Mouse (Mus musculus) MEL (cell line): ENCODE results near the gene Olfr1279. TPM values are rescaled to one million over a fixed set of nuclear protein-coding genes. Genes with fewer than 3 reads are reported as not detected.
"Not testable (repeated sequence)": the region's sequence is repeated elsewhere in the genome, so short reads cannot be mapped to it uniquely, and the experiment has no call there.

Source experiments
- DNase-seq: peaks from one replicate; pipeline ENCODE4 v3.0.0; 2011; ENCODE audit warnings: low read depth, low spot score
- H3K27ac ChIP-seq: 2 replicates; pipeline ENCODE4 v1.5.1; 2012; ENCODE audit warnings: low read depth, mild to moderate bottlenecking, control low read depth, low read length, moderate library complexity; ENCODE audit not compliant: control insufficient read depth
- H3K27me3 ChIP-seq, 2 experiments: fragments of 150-350 bp in 1 of 2; sonication (generic) in 1 of 2; 2 replicates each; pipeline ENCODE4 v1.6.1; 2012; ENCODE audit warnings: low read length in 2 of 2, mild to moderate bottlenecking in 2 of 2, improper control_type of control experiment in 1 of 2, moderate library complexity in 1 of 2; ENCODE audit not compliant: insufficient read depth in 2 of 2, control insufficient read depth in 1 of 2
- H3K36me3 ChIP-seq, 2 experiments: 2 replicates each; pipeline ENCODE4 v1.6.1; 2012 to 2014; ENCODE audit warnings: low read length in 2 of 2, improper control_type of control experiment in 1 of 2, inconsistent platforms in 1 of 2, mild to moderate bottlenecking in 1 of 2; ENCODE audit not compliant: insufficient read depth in 2 of 2, control insufficient read depth in 1 of 2
- H3K4me1 ChIP-seq, 2 experiments: fragments of 150-350 bp in 1 of 2; sonication (generic) in 1 of 2; 2 replicates each; pipeline ENCODE4 v1.6.1; 2012; ENCODE audit warnings: low read length in 2 of 2, improper control_type of control experiment in 1 of 2, mild to moderate bottlenecking in 1 of 2; ENCODE audit not compliant: insufficient read depth in 2 of 2, control insufficient read depth in 1 of 2
- H3K4me3 ChIP-seq, 2 experiments: fragments of 150-350 bp in 1 of 2; sonication (generic) in 1 of 2; 2 replicates each; pipeline ENCODE4 v1.5.1; 2012; ENCODE audit warnings: low read depth in 2 of 2, low read length in 2 of 2, mild to moderate bottlenecking in 2 of 2, moderate library complexity in 2 of 2, control low read depth in 1 of 2, improper control_type of control experiment in 1 of 2; ENCODE audit not compliant: control insufficient read depth in 1 of 2, insufficient read depth in 1 of 2
- H3K79me2 ChIP-seq: 2 replicates; pipeline ENCODE4 v1.6.1; 2012; ENCODE audit warnings: mild to moderate bottlenecking, low read length, moderate library complexity; ENCODE audit not compliant: control insufficient read depth, poor library complexity, insufficient read depth
- H3K9ac ChIP-seq: 2 replicates; pipeline ENCODE4 v1.6.1; 2012; ENCODE audit warnings: low read depth, mild to moderate bottlenecking, control low read depth, low read length, moderate library complexity; ENCODE audit not compliant: control insufficient read depth, poor library complexity, severe bottlenecking
- H3K9me3 ChIP-seq: fragments of 150-350 bp; sonication (generic); replicated peaks from 2 replicates; pipeline ENCODE4 v1.6.1; 2012; ENCODE audit warnings: mild to moderate bottlenecking, low read length, improper control_type of control experiment, moderate library complexity; ENCODE audit not compliant: insufficient read depth
- CHD1 ChIP-seq: IDR thresholded peaks from 2 replicates; pipeline ENCODE4 v1.6.1; 2012; ENCODE audit warnings: low read depth, mild to moderate bottlenecking, inconsistent platforms, low read length, improper control_type of control experiment
- CHD2 ChIP-seq: IDR thresholded peaks from 2 replicates; pipeline ENCODE4 v1.6.1; 2011; ENCODE audit warnings: low read length, improper control_type of control experiment
- EP300 ChIP-seq, 2 experiments: IDR thresholded peaks; 2 replicates each; pipeline ENCODE4 v1.6.1; 2011; ENCODE audit warnings: improper control_type of control experiment in 2 of 2, low read length in 2 of 2, low read depth in 1 of 2, mild to moderate bottlenecking in 1 of 2
- ETS1 ChIP-seq: IDR thresholded peaks from 2 replicates; pipeline ENCODE4 v1.6.1; 2012; ENCODE audit warnings: low read depth, mild to moderate bottlenecking, inconsistent platforms, low read length, improper control_type of control experiment, moderate library complexity
- GATA1 ChIP-seq: IDR thresholded peaks from 2 replicates; pipeline ENCODE4 v1.6.1; 2011; ENCODE audit warnings: low read depth, low read length, improper control_type of control experiment
- HCFC1 ChIP-seq: IDR thresholded peaks from 2 replicates; pipeline ENCODE4 v1.6.1; 2012; ENCODE audit warnings: low read depth, mild to moderate bottlenecking, inconsistent platforms, low read length, improper control_type of control experiment, moderate library complexity
- KAT2A ChIP-seq: conservative IDR thresholded peaks from 2 replicates; pipeline ENCODE4 v1.6.1; 2012; ENCODE audit warnings: low read depth, low read length, improper control_type of control experiment, inconsistent platforms
- MAZ ChIP-seq: IDR thresholded peaks from 2 replicates; pipeline ENCODE4 v1.6.1; 2012; ENCODE audit warnings: low read depth, mild to moderate bottlenecking, inconsistent platforms, low read length, improper control_type of control experiment
- NRF1 ChIP-seq: IDR thresholded peaks from 2 replicates; pipeline ENCODE4 v1.6.1; 2014; ENCODE audit warnings: low read depth, mild to moderate bottlenecking, inconsistent platforms, low read length, improper control_type of control experiment, moderate library complexity; ENCODE audit not compliant: poor library complexity, insufficient read depth, severe bottlenecking
- POLR2AphosphoS2 ChIP-seq: IDR thresholded peaks from 2 replicates; pipeline ENCODE4 v1.6.1; 2011; ENCODE audit warnings: low read length, improper control_type of control experiment
- POLR2AphosphoS5 ChIP-seq: IDR thresholded peaks from 2 replicates; pipeline ENCODE4 v1.6.1; 2012; ENCODE audit warnings: low read depth, borderline replicate concordance, mild to moderate bottlenecking, inconsistent platforms, low read length, moderate library complexity, mixed read lengths
- RCOR1 ChIP-seq: IDR thresholded peaks from 2 replicates; pipeline ENCODE4 v1.6.1; 2012; ENCODE audit warnings: low read depth, mild to moderate bottlenecking, inconsistent platforms, low read length, improper control_type of control experiment
- TCF12 ChIP-seq: IDR thresholded peaks from 2 replicates; pipeline ENCODE4 v1.6.1; 2014; ENCODE audit warnings: low read depth, mild to moderate bottlenecking, inconsistent platforms, low read length, improper control_type of control experiment, moderate library complexity
- USF1 ChIP-seq: IDR thresholded peaks from 2 replicates; pipeline ENCODE4 v1.6.1; 2014; ENCODE audit warnings: low read depth, mild to moderate bottlenecking, inconsistent platforms, low read length, improper control_type of control experiment, moderate library complexity
- USF2 ChIP-seq, 2 experiments: IDR thresholded peaks; 2 replicates each; pipeline ENCODE4 v1.6.1; 2011 to 2012; ENCODE audit warnings: improper control_type of control experiment in 2 of 2, low read length in 2 of 2, borderline replicate concordance in 1 of 2, inconsistent platforms in 1 of 2, low read depth in 1 of 2, mild to moderate bottlenecking in 1 of 2; ENCODE audit not compliant: insufficient read depth in 1 of 2
- ZC3H11A ChIP-seq: IDR thresholded peaks from 2 replicates; pipeline ENCODE4 v1.6.1; 2012; ENCODE audit warnings: low read depth, mild to moderate bottlenecking, inconsistent platforms, low read length, improper control_type of control experiment
- ZNF384 ChIP-seq: IDR thresholded peaks from 2 replicates; pipeline ENCODE4 v1.6.1; 2012; ENCODE audit warnings: low read depth, mild to moderate bottlenecking, inconsistent platforms, low read length, improper control_type of control experiment
- polyA plus RNA-seq, 2 experiments: library from polyadenylated mRNA; stranded (reverse) in 1 of 2; unstranded in 1 of 2; fragments of >175 nt in 1 of 2; fragments of >200 nt in 1 of 2; gene quantifications; 2 replicates each; pipeline versions ENCODE4 v1.2.1 to v1.2.4; 2012; ENCODE audit warnings: low replicate concordance in 2 of 2, low read depth in 1 of 2; ENCODE audit not compliant: insufficient read length in 2 of 2, insufficient read depth in 1 of 2, missing spikeins in 1 of 2
- total RNA-seq: library from RNA; depleted of rRNA; stranded (reverse); fragments of 300-350 nt; gene quantifications from 2 replicates; pipeline ENCODE4 v1.2.3, GENCODE M21; 2012

Olfr1279 gene
- total and polyA plus RNA-seq, 3 experiments, result not detected

DNA sequence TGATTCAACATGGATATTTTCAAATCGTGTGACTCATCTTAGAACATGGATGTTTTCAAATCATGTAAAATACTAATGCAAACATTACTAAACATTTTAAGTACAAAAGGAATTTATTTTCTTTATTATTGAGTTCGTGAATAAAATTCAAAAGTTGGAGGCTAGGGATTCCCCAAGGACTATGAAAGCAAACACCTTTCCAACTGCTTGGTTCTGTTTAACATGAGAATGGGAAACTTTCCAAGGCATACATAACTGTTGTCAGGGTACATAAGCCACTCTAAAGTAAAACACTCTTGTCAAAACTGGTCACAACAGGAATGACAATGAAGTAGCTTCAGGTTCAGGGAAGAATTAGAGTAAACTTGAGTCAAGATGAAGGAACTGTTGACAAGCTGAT lies 25.8 kb downstream of the Olfr1279 start, which contains the start of gene Olfr1281:
Olfr1281 (plus strand) TSS at position 301 of the 400 bp plus-strand sequence.
- H3K27me3 ChIP-seq, result no peaks in the 10 kb centered on the region
- TF ChIP-seq CHD1, result no peak
- TF ChIP-seq EP300 (IDR thresholded peaks at IDR 0.05; ENCODE audit: low read depth in 1 of 2, low read length in 2 of 2), result no peak
- TF ChIP-seq POLR2AphosphoS2, result no peak
- no peak for TF ChIP-seq TCF12
- no peak for TF ChIP-seq RCOR1
- no peak for TF ChIP-seq ETS1
- no peak for TF ChIP-seq USF2 (IDR thresholded peaks at IDR 0.05; ENCODE audit: borderline replicate concordance in 1 of 2, insufficient read depth in 1 of 2, low read depth in 1 of 2, low read length in 2 of 2)
- no peak for TF ChIP-seq KAT2A
- no peak for TF ChIP-seq GATA1
- TF ChIP-seq CHD2, result no peak
- no peak for TF ChIP-seq USF1
- TF ChIP-seq NRF1, result no peak
- no peak for TF ChIP-seq ZNF384
- no peak for TF ChIP-seq MAZ
- no peak for TF ChIP-seq HCFC1
- TF ChIP-seq POLR2AphosphoS5, result no peak
- TF ChIP-seq ZC3H11A, result no peak

DNA sequence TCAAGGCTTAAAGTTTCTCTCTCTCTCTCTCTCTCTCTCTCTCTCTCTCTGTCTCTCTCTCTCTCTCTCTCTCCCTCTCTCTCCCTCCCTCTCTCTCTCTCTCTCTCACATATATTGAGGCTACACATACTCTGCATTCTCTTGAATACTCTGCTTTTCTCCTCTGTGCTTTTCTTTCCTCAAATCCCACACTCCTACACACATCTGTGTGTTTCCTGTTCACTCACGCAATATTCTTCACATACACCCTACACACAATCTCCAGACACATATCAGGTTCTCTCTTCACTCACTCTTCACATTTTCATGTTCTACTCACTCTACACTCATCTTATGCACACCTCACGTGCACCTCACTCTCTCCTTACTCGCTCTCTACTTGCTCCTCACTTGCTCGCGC lies 33.3 kb downstream of the Olfr1279 start:
- not testable (repeated sequence) for H3K4me1 ChIP-seq, H3K9me3 ChIP-seq, H3K36me3 ChIP-seq, H3K27ac ChIP-seq, H3K4me3 ChIP-seq, H3K9ac ChIP-seq, H3K79me2 ChIP-seq, DNase-seq, H3K27me3 ChIP-seq

More for the DNA sequence above, 25.8 kb downstream of the Olfr1279 start, which contains the start of gene Olfr1281:
- H3K9ac ChIP-seq, result no peak within 1 kb of the TSS
- no peak within 1 kb of the TSS for H3K4me3 ChIP-seq
- no peaks in the 10 kb centered on the region for H3K4me1 ChIP-seq
- H3K36me3 ChIP-seq, result no peaks in the 10 kb centered on the region
- no peak for DNase-seq
- H3K27ac ChIP-seq, result no peak within 1 kb of the TSS
- H3K79me2 ChIP-seq, result no peaks in the 10 kb centered on the region
- H3K9me3 ChIP-seq, result no peaks in the 10 kb centered on the region
